Mouse (Mus musculus) cerebellum, adult 2 months (tissue): ENCODE data around the gene Cbl.

Experiments used
- CTCF ChIP-seq: fragments of 200-500 bp; IDR thresholded peaks from 2 replicates; pipeline ENCODE4 v1.5.1; 2011; ENCODE audit warnings: low read depth, mild to moderate bottlenecking, control low read depth, low read length, moderate library complexity, borderline replicate concordance; ENCODE audit not compliant: insufficient read depth
- POLR2A ChIP-seq: fragments of 200-500 bp; IDR thresholded peaks from 2 replicates; pipeline ENCODE4 v1.6.1; 2011; ENCODE audit warnings: low read length, control low read depth, borderline replicate concordance; ENCODE audit not compliant: insufficient read depth

DNA sequence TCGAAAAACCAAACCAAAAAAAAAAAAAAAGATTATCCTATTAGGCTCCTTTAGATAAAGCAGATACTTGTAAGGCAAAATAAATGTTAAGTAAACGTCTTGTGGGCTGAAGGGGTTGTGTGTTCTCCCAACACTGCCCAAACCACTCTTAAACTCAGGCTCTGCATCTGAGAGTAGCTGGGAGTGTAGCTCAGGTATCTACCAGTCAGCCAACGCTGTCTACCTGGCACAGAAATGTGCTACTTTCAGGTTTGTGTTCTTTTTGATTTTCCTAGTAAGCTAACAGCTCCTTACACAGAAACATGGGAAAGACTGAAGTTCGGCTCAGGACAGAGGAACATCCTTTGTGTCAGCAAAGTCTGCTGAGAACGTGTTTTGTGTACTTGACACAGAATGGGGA lies 101.6 kb downstream of the Cbl start:
- no peak for TF ChIP-seq POLR2A
- no peak for TF ChIP-seq CTCF
